Mouse (Mus musculus) adrenal gland (tissue): Measurements from ENCODE around the gene Spryd3.

Experiments
- intact Hi-C: fragments of 180-260 bp; cut with DNase I; formaldehyde crosslinking; loops from one replicate; pipeline ENCODE4 v1.15.1; 2025

Gene Spryd3

DNA sequence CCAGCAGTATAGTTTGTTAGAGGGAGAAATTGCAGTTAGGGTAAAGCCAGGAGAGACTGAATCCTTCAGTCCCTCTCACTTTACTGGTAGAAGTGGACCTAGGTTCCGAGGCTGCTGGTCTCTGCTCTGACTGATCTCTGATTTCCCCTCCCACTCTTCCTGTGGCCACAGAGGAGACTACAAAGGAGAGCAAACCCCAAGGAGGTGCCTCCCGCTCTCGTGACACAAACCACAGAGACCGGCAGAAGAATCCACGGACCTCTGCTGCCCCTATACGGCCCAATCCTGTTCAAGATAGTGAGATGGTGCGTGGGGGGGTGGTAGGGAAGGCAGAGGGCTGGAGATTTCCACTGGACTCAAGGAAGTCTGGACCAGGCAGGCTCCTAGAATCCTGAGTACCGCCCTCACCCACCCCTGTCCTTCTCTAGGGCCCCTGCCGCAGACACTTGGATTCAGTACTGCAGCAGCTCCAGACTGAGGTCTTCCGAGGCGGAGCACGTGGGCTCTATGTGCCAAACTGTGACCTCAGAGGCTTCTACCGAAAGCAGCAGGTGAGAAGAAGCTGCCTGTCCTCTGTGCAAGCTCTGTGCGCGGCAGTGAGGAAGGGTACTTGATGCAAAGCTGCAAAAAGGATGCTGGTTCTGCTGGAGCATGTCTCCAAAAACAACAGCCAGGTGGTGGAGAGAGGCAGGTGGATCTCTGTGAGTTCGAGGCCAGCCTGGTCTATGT is 11.8 kb upstream of the Spryd3 start:
- intact Hi-C loops: loop anchor here (5.0 kb wide), 1 partner anchor 41 kb away; no protein-coding TSS in a partner anchor

- intact Hi-C loops: loop anchor here (5.0 kb wide), 1 partner anchor 40 kb away; no protein-coding TSS in a partner anchor
These were observed 10.8 kb upstream of the Spryd3 start for GRCm38 (mm10) chr15:102146882-102147281.

- intact Hi-C loops: loop anchor here (5.0 kb wide), 1 partner anchor 39 kb away; no protein-coding TSS in a partner anchor
These were observed 10.1 kb upstream of the Spryd3 start for GRCm38 (mm10) chr15:102146089-102146488.

DNA sequence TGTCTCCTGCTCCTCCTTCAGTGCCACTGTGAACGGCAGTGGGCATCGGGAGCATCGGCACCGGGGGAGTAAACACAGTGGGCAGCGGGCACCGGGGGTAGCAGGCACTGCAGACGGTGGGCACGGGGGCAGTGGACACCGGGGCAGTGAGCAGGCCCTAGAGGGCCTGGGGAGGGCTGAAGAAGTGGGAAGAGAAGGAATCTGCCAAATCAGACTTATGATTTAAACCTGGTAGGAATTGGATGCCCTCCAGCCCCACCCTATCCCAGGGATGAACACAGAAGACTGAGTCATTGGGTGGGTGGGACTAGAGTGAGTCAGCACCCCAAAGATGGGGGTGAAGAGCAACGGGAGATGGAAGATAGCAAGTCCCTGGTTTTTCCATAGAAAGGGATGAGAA is 9.3 kb upstream of the Spryd3 start:
- intact Hi-C loops: loop anchor here (5.0 kb wide), 1 partner anchor 38 kb away; no protein-coding TSS in a partner anchor

GRCm38 (mm10) chr15:102144726-102145125 is 8.7 kb upstream of the Spryd3 start:
- intact Hi-C loops: loop anchor here (5.0 kb wide), 1 partner anchor 37 kb away; no protein-coding TSS in a partner anchor

DNA sequence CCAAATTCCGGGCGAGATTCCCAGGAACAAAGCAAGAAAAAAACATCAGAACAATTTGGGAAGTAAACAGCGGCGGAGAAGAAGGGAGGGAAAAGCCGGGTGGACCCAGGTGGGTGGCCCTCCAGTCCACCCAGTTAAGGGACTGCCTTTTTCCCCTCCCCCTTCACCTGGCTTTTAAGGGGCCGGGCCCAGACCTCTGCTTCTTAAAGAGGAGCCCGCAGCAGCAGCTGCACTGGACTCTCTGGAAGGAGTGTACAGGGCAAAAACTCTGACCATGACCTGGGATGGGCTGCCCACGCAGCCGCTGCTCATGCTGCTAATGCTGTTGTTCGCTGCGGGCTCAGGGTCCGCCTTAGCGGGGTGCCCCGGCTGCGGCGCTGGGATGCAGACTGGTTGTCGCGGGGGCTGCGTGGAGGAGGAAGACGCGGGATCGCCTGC is 8.3 kb upstream of the Spryd3 start, which contains the start of gene Igfbp6:
Igfbp6 (plus strand) TSS at position 89 of the 438 bp plus-strand sequence.
- intact Hi-C loops: no loop called here

DNA sequence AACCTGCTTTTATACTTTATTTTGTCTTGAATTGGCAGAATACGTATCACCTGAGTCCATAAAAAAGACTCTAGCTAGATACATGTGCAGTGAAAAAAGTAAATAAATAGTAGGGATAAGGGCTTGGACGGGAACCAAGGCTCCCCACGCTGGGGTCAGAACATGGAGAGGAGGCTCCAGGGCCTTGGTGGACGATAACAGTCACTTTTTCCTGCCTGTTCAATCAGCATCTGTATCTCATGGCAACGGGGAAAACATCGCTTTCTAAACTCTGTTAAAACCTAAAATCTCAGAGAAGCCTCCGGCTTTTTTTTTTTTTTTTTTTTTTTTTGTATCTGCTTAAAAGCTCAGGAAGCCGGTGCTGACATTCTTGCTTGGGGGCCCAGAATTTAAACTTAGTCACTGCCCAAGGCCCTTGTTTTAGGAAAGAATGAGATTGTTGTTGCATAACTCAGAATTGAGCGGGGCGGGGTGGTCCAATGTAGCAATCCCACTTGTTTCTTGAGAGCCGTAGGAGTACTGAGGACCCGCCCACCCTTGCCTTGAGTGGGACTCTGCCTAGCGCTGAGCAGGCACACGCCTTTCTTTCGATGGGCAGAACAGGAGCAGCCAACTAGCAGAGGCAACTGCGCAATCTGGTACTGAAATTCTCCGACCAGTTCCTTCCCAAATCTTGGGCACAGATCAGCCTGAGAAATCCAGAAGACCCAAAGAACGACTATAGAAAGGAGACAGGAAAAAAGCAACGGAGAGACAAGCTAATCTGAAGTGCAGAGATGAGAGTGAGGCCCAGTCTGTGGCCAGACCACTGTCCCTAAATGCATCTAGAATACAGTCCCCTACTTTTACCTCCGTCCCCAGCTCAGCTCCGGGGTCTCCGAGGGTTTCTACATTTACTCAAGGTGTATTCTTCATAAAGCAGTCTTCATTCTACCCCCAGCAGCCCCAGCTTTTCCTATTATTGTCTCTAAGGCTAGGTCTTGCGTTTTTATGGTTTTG is 7.2 kb upstream of the Spryd3 start:
- intact Hi-C loops: no loop called here

DNA sequence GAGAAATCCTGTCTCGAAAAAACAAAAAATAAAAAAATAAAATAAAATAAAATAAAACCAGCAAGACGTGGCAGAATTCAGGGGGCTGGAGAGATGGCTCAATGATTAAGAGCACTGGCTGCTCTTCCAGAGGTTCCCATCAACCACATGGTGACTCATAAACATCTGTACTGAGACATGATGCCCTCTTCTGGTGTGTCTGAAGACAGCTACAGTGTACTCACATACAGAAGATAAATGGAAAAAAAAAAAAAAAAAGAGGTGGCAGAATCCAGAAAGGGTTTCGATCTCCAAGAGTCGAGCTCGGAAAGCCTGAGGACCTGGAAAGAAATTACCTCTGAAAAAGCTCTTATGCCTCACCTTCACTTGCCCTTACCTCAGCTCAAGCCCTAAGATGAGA is 5.1 kb upstream of the Spryd3 start:
- intact Hi-C loops: no loop called here

DNA sequence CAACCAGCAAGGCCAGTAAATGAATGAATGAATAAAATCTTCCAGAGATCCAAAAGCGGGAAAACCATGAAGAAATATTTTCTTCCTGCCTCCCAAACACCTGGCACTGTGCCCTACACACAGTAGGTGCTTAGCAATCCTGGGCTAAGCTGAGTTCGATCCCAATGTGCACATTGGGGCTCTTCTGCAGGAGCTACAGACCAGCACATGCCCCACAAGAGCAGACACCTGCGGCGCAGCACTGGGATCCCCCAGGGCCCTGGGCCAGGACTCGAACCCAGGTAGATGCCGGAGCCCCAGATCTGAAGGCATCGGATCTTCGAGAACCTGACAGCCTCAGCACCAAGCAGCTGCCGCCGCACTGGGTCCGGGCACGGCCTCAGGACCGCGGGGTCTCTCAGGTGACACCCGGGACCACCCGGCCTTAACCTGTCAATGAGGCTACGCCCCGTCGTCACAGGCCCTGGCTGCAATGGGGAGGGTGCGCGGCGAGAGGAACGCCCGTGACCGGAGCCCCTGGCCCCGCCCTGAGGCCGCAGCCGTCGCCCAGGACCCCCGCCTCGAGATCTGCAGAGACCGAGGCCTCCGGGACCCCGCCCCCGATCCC is 409 bp downstream of the Spryd3 start:
- intact Hi-C loops: no loop called here

DNA sequence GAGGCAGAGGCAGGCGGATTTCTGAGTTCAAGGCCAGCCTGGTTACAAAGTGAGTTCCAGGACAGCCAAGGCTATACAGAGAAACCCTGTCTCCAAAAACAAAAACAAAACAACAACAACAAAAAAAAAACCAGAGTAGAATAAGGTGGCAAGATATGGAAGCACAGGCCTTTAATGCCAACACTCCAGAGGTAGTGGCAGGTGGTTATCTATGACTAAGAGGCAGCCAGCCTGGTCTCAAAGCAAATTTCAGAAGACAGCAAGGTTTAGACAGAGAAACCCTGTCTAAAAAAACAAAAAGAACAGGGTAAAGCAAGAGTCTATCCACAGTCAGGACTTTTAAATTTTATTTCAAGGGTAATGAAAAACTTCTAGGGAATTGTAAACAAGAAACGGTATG is 1.3 kb downstream of the Spryd3 start:
- intact Hi-C loops: no loop called here

- intact Hi-C loops: no loop called here
These were observed 2.7 kb downstream of the Spryd3 start for GRCm38 (mm10) chr15:102133314-102133713.

DNA sequence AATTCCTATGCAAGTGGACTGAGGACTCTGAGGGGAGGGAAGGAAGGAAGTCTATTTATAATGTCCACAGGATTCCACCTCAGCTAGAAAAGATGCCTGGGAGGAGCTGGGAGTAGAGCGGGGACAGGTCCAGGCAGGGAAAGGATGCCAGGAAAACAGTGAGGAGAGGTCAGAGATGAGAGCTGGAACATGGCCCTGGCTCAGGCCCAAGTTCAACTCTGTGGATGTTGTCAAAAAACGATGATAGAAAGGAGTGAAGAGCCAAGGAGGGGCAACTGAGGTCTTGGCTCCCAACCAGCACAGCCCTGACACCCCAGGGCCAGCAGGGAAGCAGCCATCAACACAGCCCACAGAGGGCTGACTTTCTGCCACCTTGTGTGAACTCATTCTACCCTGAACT is 9.7 kb downstream of the Spryd3 start:
- intact Hi-C loops: no loop called here

DNA sequence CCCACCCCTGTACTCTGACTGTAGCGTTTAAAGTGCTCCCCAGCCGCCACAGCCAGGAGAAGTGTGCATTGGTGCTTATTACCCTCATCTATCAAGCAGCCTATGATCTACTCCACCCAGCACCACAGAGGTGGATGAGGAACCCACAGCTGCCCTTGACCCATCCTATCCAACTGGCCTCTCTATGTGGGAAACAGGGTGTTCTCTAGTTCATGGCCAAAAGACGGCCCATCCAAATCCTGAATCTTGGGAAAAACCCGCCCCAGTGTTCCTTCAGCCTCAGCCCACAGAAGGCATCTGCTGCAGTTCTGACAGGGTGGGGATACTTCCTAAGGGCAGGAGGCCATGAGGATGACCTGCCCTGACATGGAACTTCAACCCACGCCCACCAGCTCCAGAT is 15.5 kb downstream of the Spryd3 start:
- intact Hi-C loops: no loop called here

- intact Hi-C loops: no loop called here
These were observed 16.2 kb downstream of the Spryd3 start for GRCm38 (mm10) chr15:102119831-102120170.

DNA sequence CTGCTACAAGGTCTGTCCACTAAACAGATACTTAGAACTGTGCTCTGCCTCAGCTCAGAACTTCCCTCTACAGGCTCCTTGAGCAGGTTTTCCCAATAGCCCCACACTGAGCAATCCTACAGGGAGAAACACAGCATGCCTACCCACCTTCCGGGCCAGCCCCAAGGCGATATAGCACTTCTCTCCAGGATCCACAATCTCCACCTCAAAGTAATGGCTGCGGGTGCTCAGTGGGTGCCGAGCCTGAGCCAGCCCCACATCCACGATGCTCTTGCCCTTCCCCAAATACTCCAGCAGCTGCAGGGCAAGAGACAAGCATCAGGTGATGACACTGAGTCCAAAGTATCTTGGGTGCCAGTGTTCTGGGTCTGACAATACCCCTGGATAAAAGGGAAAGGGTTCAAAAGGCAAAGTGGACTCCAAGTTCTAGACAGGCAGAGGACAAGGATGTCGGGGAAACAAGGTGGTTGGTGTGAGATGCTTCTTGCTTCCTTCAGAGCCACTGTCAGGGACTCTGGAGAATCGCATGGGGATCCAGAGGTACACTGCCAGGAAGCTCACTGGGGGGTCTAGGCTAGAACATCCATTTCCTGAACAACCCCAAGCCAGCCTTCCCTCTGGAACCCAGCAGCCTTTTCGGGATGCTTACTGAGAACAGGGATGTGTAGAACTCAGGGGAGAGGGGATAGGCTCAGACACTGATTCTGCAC is 16.8 kb downstream of the Spryd3 start:
- intact Hi-C loops: no loop called here

DNA sequence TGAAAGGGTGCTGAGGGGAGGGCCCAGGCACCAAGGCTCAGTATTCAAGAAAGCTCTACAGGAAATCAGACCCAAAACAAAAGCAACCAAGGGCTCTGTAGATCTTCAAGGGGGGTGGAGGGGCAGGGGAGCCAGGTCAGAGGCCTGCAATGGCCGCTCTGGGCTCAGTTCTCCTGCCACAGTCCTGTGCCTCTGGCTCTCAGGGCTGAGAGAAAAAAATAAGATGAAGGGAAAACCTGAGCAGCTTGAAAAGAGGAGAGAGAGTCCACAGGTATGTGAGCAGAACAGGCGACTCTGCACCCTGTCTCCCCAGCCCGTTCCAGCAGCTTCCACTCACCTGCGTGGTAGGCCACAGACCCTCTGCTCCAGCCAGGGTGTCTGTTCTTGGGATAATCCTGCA is 17.4 kb downstream of the Spryd3 start:
- intact Hi-C loops: no loop called here

DNA sequence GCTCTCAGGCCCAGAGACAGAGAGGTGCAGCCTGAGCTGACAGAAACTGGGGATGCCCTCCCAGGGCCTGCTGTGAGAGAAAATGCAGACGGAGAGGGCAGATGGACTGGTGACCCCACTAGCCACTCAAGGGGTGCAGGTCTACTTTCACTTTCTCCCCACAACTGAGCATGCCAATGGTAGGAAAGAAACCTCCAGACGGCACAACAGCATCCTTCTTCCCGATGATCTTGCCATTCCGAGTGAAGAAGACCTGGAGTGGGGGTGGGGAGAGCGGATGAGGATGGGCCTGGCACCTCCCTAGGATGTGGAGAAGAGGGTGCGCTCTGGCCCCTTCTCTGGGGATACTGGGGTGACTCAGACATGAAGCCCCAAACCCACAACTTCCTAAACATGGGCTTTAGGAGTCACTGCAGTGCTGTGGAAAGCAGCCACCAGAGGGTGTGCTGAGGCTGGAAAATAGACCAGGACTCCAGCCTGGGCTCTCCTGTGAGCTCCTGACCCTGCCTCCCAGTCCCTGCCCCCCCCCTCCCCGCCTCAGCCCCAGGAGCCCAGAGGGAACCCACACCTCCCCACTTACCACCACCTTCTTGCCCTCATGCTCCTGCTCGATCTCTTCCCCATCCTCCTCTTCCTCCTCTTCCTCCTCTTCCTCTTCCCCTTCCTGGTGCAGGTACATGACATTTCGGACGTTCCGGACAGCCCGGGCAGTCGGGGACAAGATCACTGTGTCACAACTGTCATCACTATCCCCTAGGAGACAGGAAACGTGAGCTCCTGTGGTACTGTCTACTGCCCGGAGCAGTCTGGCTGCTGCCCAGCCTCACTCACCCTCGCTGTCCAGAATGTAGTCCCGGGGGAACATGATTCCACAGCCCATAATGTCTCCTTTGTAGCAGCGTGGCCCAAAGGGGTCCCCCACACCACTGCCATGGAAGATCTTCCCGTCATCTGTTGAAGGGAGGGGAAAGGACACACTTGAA is 18.3 kb downstream of the Spryd3 start:
- intact Hi-C loops: no loop called here

DNA sequence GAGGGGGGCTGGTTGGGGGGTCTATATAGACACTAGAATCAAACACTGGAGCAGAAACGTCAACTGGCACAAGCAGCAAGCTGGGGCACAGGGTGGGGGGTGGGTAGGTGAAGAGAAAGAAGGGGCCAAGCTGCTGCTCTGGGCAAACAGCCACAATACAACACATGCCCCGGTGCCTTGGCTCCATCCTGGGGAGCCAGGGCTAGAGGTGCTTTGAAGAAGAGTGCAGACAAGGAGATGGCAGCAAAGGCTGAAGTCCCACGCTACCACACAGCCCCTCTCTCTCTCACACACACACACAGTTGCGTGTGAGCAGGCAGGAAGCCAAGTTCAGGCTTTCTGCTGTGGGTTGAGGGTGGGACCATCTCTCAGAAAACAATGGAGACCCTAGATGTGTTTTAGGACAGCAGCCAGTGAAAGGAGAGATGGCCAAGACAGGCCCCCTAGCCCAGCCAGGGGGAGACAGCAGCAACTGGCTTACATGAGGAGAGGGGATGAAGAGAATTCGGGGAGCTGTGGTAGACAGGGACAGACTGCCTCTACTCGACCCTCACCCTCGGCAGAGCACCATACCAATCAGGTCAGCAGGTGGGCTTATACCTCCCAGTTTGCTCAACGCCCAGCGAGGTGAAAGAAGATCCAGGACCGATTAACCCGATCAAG is 19.1 kb downstream of the Spryd3 start:
- intact Hi-C loops: no loop called here

DNA sequence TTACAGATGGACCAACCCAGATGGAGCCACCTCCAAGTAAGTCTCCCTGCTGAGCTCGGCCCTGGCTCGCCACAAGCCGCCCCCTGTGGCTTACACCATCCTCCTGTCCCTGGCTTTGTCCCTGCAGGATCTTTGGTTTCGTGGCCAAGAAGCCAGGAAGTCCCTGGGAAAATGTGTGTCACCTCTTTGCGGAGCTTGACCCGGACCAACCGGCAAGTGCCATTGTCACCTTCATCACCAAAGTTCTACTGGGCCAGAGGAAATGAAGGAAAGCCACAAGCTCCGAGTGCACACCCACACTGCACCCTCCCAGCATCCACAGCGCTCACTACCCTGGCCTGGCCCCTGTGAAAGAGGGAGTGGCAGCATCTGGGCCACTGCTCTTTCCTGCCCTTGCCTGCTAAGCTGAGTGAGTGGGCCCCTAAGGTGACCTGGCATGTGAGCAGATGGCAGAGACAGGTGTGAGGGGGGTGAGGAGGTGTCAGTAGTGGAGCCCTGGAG is 20.3 kb downstream of the Spryd3 start:
- intact Hi-C loops: no loop called here
